Mouse (Mus musculus): ENCODE measurements around the gene Hist1h2bm. TPM values are rescaled to one million over a fixed set of nuclear protein-coding genes. Genes with fewer than 3 reads are reported as not detected.

The Hist1h2bm gene
- total RNA-seq, 2 experiments from 2014 or later = 2.9 to 3.3 TPM

Small RNAs within 50 kb of the gene (microRNA-seq; reads per million reads assigned to microRNA genes)
- gene Gm44357 = 0 reads per million in 2 experiments
- gene Gm44367 = 0 reads per million in 2 experiments
- 0 reads per million in 2 experiments for gene Gm44454

Other genes with a start within 250 kb of the Hist1h2bm start
- gene Zkscan4, start 243.1 kb upstream of the Hist1h2bm start, total RNA-seq (2021) = 1 to 10 TPM; 5.9 to 6.6 TPM
- not detected for gene Gm10065, start 242.6 kb upstream of the Hist1h2bm start, total RNA-seq (2021)
- 10 to 100 TPM; 20.5 to 23.0 TPM for gene AK157302, start 226.8 kb upstream of the Hist1h2bm start, total RNA-seq (2021)
- gene Gm11273, start 220.6 kb upstream of the Hist1h2bm start, total RNA-seq (2021) = 10 to 100 TPM; 56.7 to 70.9 TPM
- gene Zkscan8, start 190.9 kb upstream of the Hist1h2bm start, total RNA-seq (2021) = 10 to 100 TPM; 16.8 to 18.7 TPM
- not detected for gene Olfr1366, start 179.2 kb upstream of the Hist1h2bm start, total RNA-seq (2021)
- gene Olfr1535, start 162.2 kb upstream of the Hist1h2bm start, total RNA-seq (2021) = not detected
- gene Olfr1364, start 140.3 kb upstream of the Hist1h2bm start, total RNA-seq (2021) = not detected
- not detected for gene Olfr1362, start 108.0 kb upstream of the Hist1h2bm start, total RNA-seq (2021)
- not detected for gene Olfr11, start 79.5 kb upstream of the Hist1h2bm start, total RNA-seq (2021)
- gene Olfr1361, start 58.7 kb upstream of the Hist1h2bm start, total RNA-seq (2021) = not detected
- not detected for gene Olfr1360, start 44.6 kb upstream of the Hist1h2bm start, total RNA-seq (2021)
- not detected for gene Olfr1359, start 23.9 kb upstream of the Hist1h2bm start, total RNA-seq (2021)
- gene Hist1h2bl, start 5.9 kb upstream of the Hist1h2bm start, total RNA-seq (2021) = 10 to 100 TPM; 27.6 to 36.7 TPM
- 10 to 100 TPM in 1 of 2 experiments, 1 to 10 TPM in 1; 8.2 to 48.5 TPM for gene Hist1h2ai, start 5.6 kb upstream of the Hist1h2bm start, total RNA-seq (2021)
- gene Hist1h3h, start 4.4 kb upstream of the Hist1h2bm start, total RNA-seq (2021) = 10 to 100 TPM; 48.4 to 55.7 TPM
- 10 to 100 TPM; 14.8 to 23.1 TPM for gene Hist1h4j, start 13.0 kb downstream of the Hist1h2bm start, total RNA-seq (2021)
- gene Hist1h4k, start 28.5 kb downstream of the Hist1h2bm start, total RNA-seq (2021) = 100 to 1,000 TPM; 282 to 318 TPM
- gene Hist1h2ak, start 31.8 kb downstream of the Hist1h2bm start, total RNA-seq (2021) = 10 to 100 TPM; 11.8 to 15.2 TPM
- 1 to 10 TPM; 2.7 to 6.6 TPM for gene Hist1h2bn, start 32.1 kb downstream of the Hist1h2bm start, total RNA-seq (2021)
- gene Hist1h1b, start 58.6 kb downstream of the Hist1h2bm start, total RNA-seq (2021) = 1 to 10 TPM; 4.4 to 4.9 TPM
- 10 to 100 TPM; 45.5 to 56.3 TPM for gene Hist1h3i, start 61.3 kb downstream of the Hist1h2bm start, total RNA-seq (2021)
- gene Hist1h2an, start 65.2 kb downstream of the Hist1h2bm start, total RNA-seq (2021) = not detected
- 1 to 10 TPM; 4.7 to 5.9 TPM for gene Hist1h2bp, start 65.4 kb downstream of the Hist1h2bm start, total RNA-seq (2021)
- gene Hist1h2bq, start 88.2 kb downstream of the Hist1h2bm start, total RNA-seq (2021) = 10 to 100 TPM; 36.0 to 39.2 TPM
- 10 to 100 TPM; 10.7 to 27.7 TPM for gene Hist1h2ao, start 88.4 kb downstream of the Hist1h2bm start, total RNA-seq (2021)
- 100 to 1,000 TPM; 262 to 266 TPM for gene Hist1h4m, start 89.7 kb downstream of the Hist1h2bm start, total RNA-seq (2021)
- 10 to 100 TPM; 39.3 to 58.5 TPM for gene Hist1h4n, start 110.2 kb downstream of the Hist1h2bm start, total RNA-seq (2021)
- gene Hist1h2ap, start 111.5 kb downstream of the Hist1h2bm start, total RNA-seq (2021) = 10 to 100 TPM in 1 of 2 experiments, not detected in 1; 24.8 TPM
- 10 to 100 TPM; 36.0 to 38.4 TPM for gene Hist1h2br, start 111.7 kb downstream of the Hist1h2bm start, total RNA-seq (2021)
- gene Zfp184, start 223.1 kb downstream of the Hist1h2bm start, total RNA-seq (2021) = 1 to 10 TPM; 2.5 to 2.9 TPM

Data from layer of hippocampus, adult 18-20 months (tissue).